30 mouse cellular contexts compared by ENCODE assay signal in the genomic region with DNA sequence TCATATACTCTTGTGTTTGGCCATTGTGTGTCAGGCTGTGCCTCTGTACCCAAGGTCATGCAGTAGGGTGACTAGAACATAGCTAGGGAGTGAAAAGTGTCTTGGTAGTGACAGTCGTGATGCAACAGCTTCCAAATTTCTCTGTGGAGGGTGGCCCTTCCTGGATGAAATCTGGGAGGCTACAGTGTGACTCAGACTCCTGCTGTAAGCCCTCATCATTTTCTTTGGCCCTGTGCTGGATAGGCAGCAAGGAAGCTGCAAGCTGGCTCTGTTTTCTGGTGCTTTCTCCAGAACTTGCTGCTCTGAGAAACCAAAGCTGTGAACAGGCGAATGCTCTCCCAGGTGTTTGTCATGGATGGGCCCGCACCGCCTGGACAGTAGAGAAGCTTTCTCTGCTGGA. TPM values are rescaled to one million over a fixed set of nuclear protein-coding genes. Genes with fewer than 3 reads are reported as not detected.
DNase-seq lines count a peak whose midpoint lies in the region; ATAC-seq and TF ChIP-seq lines count a peak whose summit lies in the region.
"Had no signal": no experiment of that assay in that cellular context is flagged by ENCODE, and none has a peak within 500 bp of the region (broad histone marks: within the 10 kb centered on the region; RNA-seq: fewer than 3 reads in every experiment).

No protein-coding gene starts in this region.

- no peak overlapping the region for H3K9ac ChIP-seq in forebrain, embryonic 14.5 days (ENCODE audit: low read length)
- H3K9ac ChIP-seq in liver, postnatal 0 days (replicated peaks): no peak overlapping the region; the same call in 1 of the 2 replicates
- H3K9ac ChIP-seq in liver, embryonic 12.5 days: no peak overlapping the region
- H3K9ac ChIP-seq: embryonic facial prominence, embryonic 12.5 days; embryonic facial prominence, embryonic 15.5 days; forebrain, embryonic 13.5 days; forebrain, postnatal 0 days; heart, embryonic 13.5 days; hindbrain, embryonic 14.5 days had no signal

- peaks cover 26% of the 10 kb centered on the region for H3K4me1 ChIP-seq in forebrain, embryonic 10.5 days
- no peaks in the 10 kb centered on the region for H3K4me1 ChIP-seq in forebrain, embryonic 14.5 days (ENCODE audit: control insufficient read depth, insufficient read depth, low read length)
- H3K4me1 ChIP-seq in liver, postnatal 0 days (ENCODE audit: insufficient read depth): peaks cover 28% of the 10 kb centered on the region
- H3K4me1 ChIP-seq in liver, embryonic 12.5 days: no peaks in the 10 kb centered on the region
- H3K4me1 ChIP-seq: heart, embryonic 13.5 days had no signal

- no peak for DNase-seq in forebrain, embryonic 10.5 days (ENCODE audit: extremely low spot score, low spot score)
- DNase-seq in forebrain, embryonic 14.5 days (ENCODE audit: low spot score): no peak
- DNase-seq in liver, postnatal 0 days: no peak
- DNase-seq in brain, adult 2 months (ENCODE audit: low read depth, low spot score): peak; percentile 72
- DNase-seq in left cerebral cortex, adult 18-20 months (ENCODE audit: low spot score in 2 of 2): no peak
- DNase-seq in cerebellum, adult 11-12 months: no peak
- DNase-seq: adrenal gland, adult 8-10 months; adrenal gland, postnatal 25 days; cerebellum, postnatal 25 days; forebrain, postnatal 0 days; gastrocnemius, postnatal 10 days; gastrocnemius, postnatal 36 days; heart, adult 2 months; heart, postnatal 14 days; heart, postnatal 4 days had no signal

- 0 out of 2 replicates have a peak overlapping the region, but pooled peaks have one; percentile 4 for H3K27ac ChIP-seq in forebrain, embryonic 10.5 days
- H3K27ac ChIP-seq in forebrain, embryonic 14.5 days (ENCODE audit: low read depth, low read length): no peak overlapping the region
- H3K27ac ChIP-seq in liver, postnatal 0 days (ENCODE audit: low read depth): peak overlapping the region; percentile 83
- H3K27ac ChIP-seq in liver, embryonic 12.5 days: no peak overlapping the region
- H3K27ac ChIP-seq: embryonic facial prominence, embryonic 12.5 days; embryonic facial prominence, embryonic 15.5 days; forebrain, embryonic 13.5 days; heart, adult 2 months; heart, embryonic 10.5 days; heart, embryonic 13.5 days; hindbrain, embryonic 14.5 days; hindbrain, postnatal 0 days had no signal

- no peak for TF ChIP-seq CTCF in liver, postnatal 0 days (IDR thresholded peaks at IDR 0.05; ENCODE audit: low read depth)

- H3K9me3 ChIP-seq in forebrain, embryonic 10.5 days: no peaks in the 10 kb centered on the region
- H3K9me3 ChIP-seq in forebrain, embryonic 14.5 days (replicated peaks; ENCODE audit: control insufficient read depth, low read length): no peaks in the 10 kb centered on the region
- no peaks in the 10 kb centered on the region for H3K9me3 ChIP-seq in liver, postnatal 0 days (ENCODE audit: low read length)
- no peaks in the 10 kb centered on the region for H3K9me3 ChIP-seq in liver, embryonic 12.5 days (replicated peaks)
- H3K9me3 ChIP-seq: embryonic facial prominence, embryonic 12.5 days; embryonic facial prominence, embryonic 15.5 days; forebrain, embryonic 13.5 days; heart, embryonic 10.5 days; heart, embryonic 13.5 days had no signal

- no peak for ATAC-seq in forebrain, embryonic 14.5 days
- ATAC-seq in liver, postnatal 0 days: no peak
- no peak for ATAC-seq in liver, embryonic 12.5 days
- ATAC-seq: activated CD4-positive, CD25-positive, alpha-beta regulatory T cell, adult 4 months; forebrain, embryonic 13.5 days; forebrain, postnatal 0 days; hindbrain, postnatal 0 days; inflammation-experienced regulatory T-cells, adult 6 months had no signal

- H3K4me3 ChIP-seq in forebrain, embryonic 10.5 days: no peak overlapping the region
- no peak overlapping the region for H3K4me3 ChIP-seq in forebrain, embryonic 14.5 days (ENCODE audit: low read depth, low read length)
- no peak overlapping the region for H3K4me3 ChIP-seq in liver, postnatal 0 days (ENCODE audit: low read depth, low read length)
- H3K4me3 ChIP-seq in liver, embryonic 12.5 days: no peak overlapping the region
- H3K4me3 ChIP-seq: embryonic facial prominence, embryonic 12.5 days; embryonic facial prominence, embryonic 15.5 days; erythroblast, embryonic 14.5 days; forebrain, embryonic 13.5 days; heart, adult 2 months; heart, embryonic 10.5 days; heart, embryonic 13.5 days had no signal

- H3K27me3 ChIP-seq in forebrain, embryonic 10.5 days (ENCODE audit: poor library complexity, severe bottlenecking): peaks cover 4% of the 10 kb centered on the region; the same call in 1 of the 2 replicates
- no peaks in the 10 kb centered on the region for H3K27me3 ChIP-seq in forebrain, embryonic 14.5 days (replicated peaks; ENCODE audit: control insufficient read depth, insufficient read depth, low read length)
- H3K27me3 ChIP-seq in liver, postnatal 0 days (ENCODE audit: insufficient read depth, low read length): no peaks in the 10 kb centered on the region
- H3K27me3 ChIP-seq in liver, embryonic 12.5 days (replicated peaks): no peaks in the 10 kb centered on the region
- H3K27me3 ChIP-seq: embryonic facial prominence, embryonic 12.5 days; embryonic facial prominence, embryonic 15.5 days; forebrain, embryonic 13.5 days had no signal

- no peak for TF ChIP-seq EP300 in liver, postnatal 0 days (IDR thresholded peaks at IDR 0.05; ENCODE audit: low read depth)

- peaks cover 9% of the 10 kb centered on the region; the same call in 1 of the 2 replicates for H3K36me3 ChIP-seq in forebrain, embryonic 10.5 days (replicated peaks)
- no peaks in the 10 kb centered on the region for H3K36me3 ChIP-seq in forebrain, embryonic 14.5 days (ENCODE audit: control insufficient read depth, insufficient read depth, low read length)
- H3K36me3 ChIP-seq in liver, postnatal 0 days (replicated peaks; ENCODE audit: insufficient read depth, low read length): no peaks in the 10 kb centered on the region
- no peaks in the 10 kb centered on the region for H3K36me3 ChIP-seq in liver, embryonic 12.5 days
- H3K36me3 ChIP-seq: embryonic facial prominence, embryonic 12.5 days; embryonic facial prominence, embryonic 15.5 days; heart, embryonic 10.5 days; heart, embryonic 13.5 days had no signal

- WGBS in forebrain, embryonic 10.5 days: 93% methylated on average over 4 of the region's 4 CpGs
- 93% methylated on average over 4 of the region's 4 CpGs for WGBS in forebrain, embryonic 14.5 days
- 78% methylated on average over 4 of the region's 4 CpGs for WGBS in liver, postnatal 0 days (ENCODE audit: insufficient replicate concordance)
- 80% methylated on average over 4 of the region's 4 CpGs for WGBS in liver, embryonic 12.5 days (ENCODE audit: insufficient replicate concordance)

- no peak overlapping the region for H3K4me2 ChIP-seq in forebrain, embryonic 14.5 days (ENCODE audit: low read length)
- no peak overlapping the region for H3K4me2 ChIP-seq in liver, postnatal 0 days (ENCODE audit: low read depth, low read length)
- H3K4me2 ChIP-seq in liver, embryonic 12.5 days: no peak overlapping the region
- H3K4me2 ChIP-seq: embryonic facial prominence, embryonic 12.5 days; embryonic facial prominence, embryonic 15.5 days; forebrain, embryonic 13.5 days; heart, embryonic 13.5 days; hindbrain, embryonic 14.5 days had no signal

RNA-seq across cellular contexts. Expression of gene Rgs16, which starts 43.6 kb away (rescaled TPM):
- 26.2 and 31.0 TPM in 2 replicates for polyA plus RNA-seq in forebrain, embryonic 10.5 days (2016; fragmentation: Nextera tagmentation; extraction: Ambion mirVana)
- 20.0 and 22.9 TPM in 2 replicates for polyA plus RNA-seq in forebrain, embryonic 14.5 days (2014; fragmentation: Nextera tagmentation; extraction: Ambion mirVana)
- 15.8 and 22.9 TPM in 2 replicates for polyA plus RNA-seq in liver, postnatal 0 days (2015; fragmentation: Nextera tagmentation; extraction: Ambion mirVana)
- 0.57 and 0.81 TPM in 2 replicates for polyA plus RNA-seq in liver, embryonic 12.5 days (2016; fragmentation: Nextera tagmentation; extraction: Ambion mirVana)
- total RNA-seq in left cerebral cortex, adult 18-20 months (2021): 10 to 100 TPM; 10.3 to 12.6 TPM
- total RNA-seq: common myeloid progenitor, adult 5-6 weeks; granulocyte monocyte progenitor cell, adult 5-6 weeks; MEL had no signal
- polyA plus RNA-seq: erythroblast, embryonic 14.5 days had no signal

RNA-seq across cellular contexts. Expression of gene Rgs8, which starts 43.7 kb away (rescaled TPM):
- polyA plus RNA-seq in forebrain, embryonic 10.5 days (2016; fragmentation: Nextera tagmentation; extraction: Ambion mirVana): 9.1 and 9.6 TPM in 2 replicates
- polyA plus RNA-seq in forebrain, embryonic 14.5 days (2014; fragmentation: Nextera tagmentation; extraction: Ambion mirVana): 14.6 and 15.0 TPM in 2 replicates
- 0.05 TPM in 1 of 2 replicates, not detected in the other for polyA plus RNA-seq in liver, postnatal 0 days (2015; fragmentation: Nextera tagmentation; extraction: Ambion mirVana)
- 0.10 and 0.22 TPM in 2 replicates for polyA plus RNA-seq in liver, embryonic 12.5 days (2016; fragmentation: Nextera tagmentation; extraction: Ambion mirVana)
- 10 to 100 TPM; 60.4 to 61.1 TPM for total RNA-seq in left cerebral cortex, adult 18-20 months (2021)
- total RNA-seq: adrenal gland, postnatal 25 days; gastrocnemius, adult 18-20 months; heart, adult 2 months; heart, postnatal 14 days; MEL had no signal
- polyA plus RNA-seq: erythroblast, embryonic 14.5 days had no signal

RNA-seq across cellular contexts. Expression of gene Rnasel, which starts 52.7 kb away (rescaled TPM):
- 7.4 and 7.7 TPM in 2 replicates for polyA plus RNA-seq in forebrain, embryonic 10.5 days (2016; fragmentation: Nextera tagmentation; extraction: Ambion mirVana)
- 29.9 and 37.3 TPM in 2 replicates for polyA plus RNA-seq in forebrain, embryonic 14.5 days (2014; fragmentation: Nextera tagmentation; extraction: Ambion mirVana)
- 13.9 and 15.7 TPM in 2 replicates for polyA plus RNA-seq in liver, postnatal 0 days (2015; fragmentation: Nextera tagmentation; extraction: Ambion mirVana)
- polyA plus RNA-seq in liver, embryonic 12.5 days (2016; fragmentation: Nextera tagmentation; extraction: Ambion mirVana): 10.4 TPM in 2 replicates
- 10 to 100 TPM; 11.7 to 13.4 TPM for total RNA-seq in left cerebral cortex, adult 18-20 months (2021)

Comparison
In these comparisons a context has a peak if more than half of its experiments do, and no peak if none do; other contexts are left out.
1. H3K27ac ChIP-seq: peak in forebrain, embryonic 10.5 days (single experiment) and liver, postnatal 0 days (single experiment); none in forebrain, embryonic 14.5 days (single experiment) and liver, embryonic 12.5 days (single experiment).